Mouse (Mus musculus) bone marrow, adult 2 months (tissue): ENCODE measurements around the gene Cd27. TPM values are rescaled to one million over a fixed set of nuclear protein-coding genes. Genes with fewer than 3 reads are reported as not detected.

Experiments
- H3K27ac ChIP-seq: fragments of 200-500 bp; 2 replicates; pipeline ENCODE4 v1.5.1; 2012; ENCODE audit warnings: low read depth, mild to moderate bottlenecking, control low read depth, inconsistent platforms, low read length; ENCODE audit not compliant: control insufficient read depth, poor library complexity, insufficient read depth
- H3K4me1 ChIP-seq: fragments of 200-500 bp; 2 replicates; pipeline ENCODE4 v1.6.1; 2011; ENCODE audit warnings: low read length; ENCODE audit not compliant: control insufficient read depth, insufficient read depth
- H3K4me3 ChIP-seq: fragments of 200-500 bp; replicated peaks from 2 replicates; pipeline ENCODE3; 2011; ENCODE audit warnings: mild to moderate bottlenecking, low read depth, low read length, control low read depth; ENCODE audit not compliant: control insufficient read depth
- CTCF ChIP-seq: fragments of 200-500 bp; IDR thresholded peaks from 2 replicates; pipeline ENCODE4 v1.5.1; 2011; ENCODE audit warnings: low read length, control low read depth; ENCODE audit not compliant: control insufficient read depth, insufficient read depth
- POLR2A ChIP-seq: fragments of 200-500 bp; IDR thresholded peaks from 2 replicates; pipeline ENCODE4 v1.6.1; 2011; ENCODE audit warnings: low read depth, mild to moderate bottlenecking, control low read depth, low read length, borderline replicate concordance; ENCODE audit not compliant: control insufficient read depth
- WGBS: fragments of 180-500 bp; shearing (Covaris S2); methylation state at CpG from one replicate; pipeline ENCODE4 v1.1.7; 2018; 5-methylcytosine and 5-hydroxymethylcytosine counted together
- polyA plus RNA-seq: library from polyadenylated mRNA; stranded (reverse); fragments of >200 nt; gene quantifications from 2 replicates; pipeline ENCODE4 v1.2.4, GENCODE M21; 2011; ENCODE audit warnings: low replicate concordance; ENCODE audit not compliant: missing spikeins, insufficient read depth, insufficient read length

Gene Cd27
- polyA plus RNA-seq, 1 experiment, result 7.0 TPM

DNA sequence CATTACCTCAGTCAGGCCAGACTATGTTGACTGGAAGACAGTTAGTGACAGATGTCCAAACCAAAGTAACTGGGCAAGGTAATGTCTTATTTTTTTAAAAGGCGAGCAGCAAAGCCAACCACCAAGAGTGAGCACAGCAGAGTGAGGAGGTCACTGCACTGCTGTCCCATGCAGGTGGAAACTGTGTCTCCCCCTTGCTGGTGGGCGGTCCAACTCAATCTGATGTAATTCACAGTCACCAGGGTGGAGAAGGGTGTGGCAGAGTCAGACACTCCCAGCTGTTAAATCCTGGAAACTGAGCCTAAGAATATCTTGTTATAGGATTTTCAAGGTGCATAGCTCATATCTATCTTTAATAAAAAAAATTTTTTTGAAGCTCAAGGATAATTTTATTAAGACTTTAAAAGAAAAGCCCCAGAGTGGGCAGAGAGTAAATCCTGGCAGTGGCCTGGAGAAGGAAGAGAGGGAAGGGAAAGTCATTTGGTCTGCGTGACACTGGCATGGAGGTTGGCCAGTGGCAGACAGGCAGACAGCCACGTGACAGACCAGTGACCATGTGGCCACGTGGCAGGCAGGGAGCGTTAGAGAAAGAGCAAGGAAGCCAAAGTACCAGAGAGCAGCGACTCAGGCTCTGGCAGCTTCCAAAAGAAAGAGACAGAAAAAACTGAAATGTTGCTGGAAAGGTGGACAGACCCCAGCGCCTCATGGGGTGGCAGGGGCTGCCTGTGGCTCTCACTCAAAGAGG, 19.6 kb upstream of the Cd27 start:
- 62% methylated on average over 8 of the region's 8 CpGs for WGBS

DNA sequence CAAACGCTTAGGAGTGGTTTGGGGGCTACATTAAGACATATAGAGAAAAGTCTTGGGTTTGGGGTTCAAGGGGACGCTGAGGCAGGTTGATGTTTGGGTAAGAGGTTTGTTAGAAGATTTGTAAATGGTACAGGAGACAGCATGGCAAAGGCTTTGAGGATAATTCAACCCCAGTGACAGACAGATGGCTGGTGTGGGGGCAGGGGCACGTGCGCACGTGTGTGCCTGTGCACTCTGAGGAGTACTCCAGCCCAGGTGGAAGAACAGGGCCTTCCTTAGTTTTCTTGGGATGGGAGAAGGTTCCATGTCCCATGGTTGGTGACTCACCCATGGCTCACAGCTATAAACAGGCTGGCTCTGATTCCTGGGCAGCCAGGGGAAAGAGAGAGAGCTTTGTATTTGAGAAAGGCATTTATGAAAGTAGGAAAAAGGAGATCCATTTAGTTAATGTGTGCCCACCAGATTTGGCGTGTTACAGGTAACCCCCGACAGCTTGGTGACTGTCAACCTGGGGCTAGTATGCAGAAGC, 18.8 kb upstream of the Cd27 start:
- TF ChIP-seq POLR2A (no peak), CTCF (no peak)
- no peak overlapping the region for H3K4me3 ChIP-seq
- WGBS, result 81% methylated on average over 7 of the region's 7 CpGs
- H3K4me1 ChIP-seq, result peaks cover 4% of the 10 kb centered on the region; the same call in 1 of the 2 replicates
- H3K27ac ChIP-seq, result no peak overlapping the region

More for the DNA sequence above, 19.6 kb upstream of the Cd27 start:
- Histone ChIP-seq H3K27ac (0 out of 2 replicates have a peak overlapping the region, but pooled peaks have one; percentile 33), H3K4me3 (no peak overlapping the region), H3K4me1 (peaks cover 4% of the 10 kb centered on the region; the same call in 1 of the 2 replicates)
- TF ChIP-seq CTCF, result no peak
- TF ChIP-seq POLR2A, result no peak

DNA sequence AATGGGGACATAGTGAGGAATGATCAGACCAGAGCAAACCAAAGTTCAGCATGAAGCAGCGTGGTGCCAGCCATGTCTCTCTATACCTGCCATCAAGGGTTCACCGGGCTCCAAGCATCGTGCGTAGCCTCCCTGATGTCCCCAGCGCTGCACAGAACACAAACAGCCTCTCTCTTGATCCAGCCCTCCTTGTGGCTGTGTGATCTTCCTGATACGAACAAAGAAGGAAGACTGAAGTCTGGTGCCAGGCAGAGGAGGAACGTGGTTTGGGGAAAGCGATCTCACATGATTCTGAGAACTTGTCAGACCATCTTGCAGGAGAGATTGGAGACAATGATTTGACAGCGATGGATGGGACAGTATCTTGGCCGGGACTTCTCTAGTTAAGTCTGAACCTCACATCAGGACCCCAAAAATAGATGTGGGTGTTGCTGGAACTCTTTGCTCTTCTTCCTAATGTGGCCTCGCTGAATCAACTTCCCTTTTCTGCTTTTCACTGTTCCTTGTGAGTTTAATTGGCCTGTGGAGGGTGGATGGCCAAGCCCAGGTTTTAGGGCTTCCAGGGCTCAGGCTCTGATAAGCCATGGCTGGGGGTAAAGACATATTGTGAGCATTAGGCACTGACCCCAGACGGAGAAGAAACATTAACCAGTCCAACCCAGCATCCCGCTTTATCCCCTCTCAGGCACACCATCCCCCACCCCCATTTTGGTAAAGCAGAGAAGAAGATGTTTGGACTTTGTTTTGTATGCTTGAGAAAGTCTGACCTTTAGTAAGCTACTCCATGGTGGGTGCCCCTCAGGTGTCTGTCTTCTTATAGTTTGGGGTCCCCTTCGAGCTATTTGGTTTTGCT, 17.3 kb upstream of the Cd27 start:
- H3K4me3 ChIP-seq, result peak overlapping the region; percentile 52
- 15% methylated on average over 14 of the region's 14 CpGs for WGBS
- peak overlapping the region; percentile 70 for H3K27ac ChIP-seq
- H3K4me1 ChIP-seq, result peaks cover 4% of the 10 kb centered on the region; the same call in 1 of the 2 replicates
- TF ChIP-seq POLR2A, result no peak
- TF ChIP-seq CTCF, result no peak

DNA sequence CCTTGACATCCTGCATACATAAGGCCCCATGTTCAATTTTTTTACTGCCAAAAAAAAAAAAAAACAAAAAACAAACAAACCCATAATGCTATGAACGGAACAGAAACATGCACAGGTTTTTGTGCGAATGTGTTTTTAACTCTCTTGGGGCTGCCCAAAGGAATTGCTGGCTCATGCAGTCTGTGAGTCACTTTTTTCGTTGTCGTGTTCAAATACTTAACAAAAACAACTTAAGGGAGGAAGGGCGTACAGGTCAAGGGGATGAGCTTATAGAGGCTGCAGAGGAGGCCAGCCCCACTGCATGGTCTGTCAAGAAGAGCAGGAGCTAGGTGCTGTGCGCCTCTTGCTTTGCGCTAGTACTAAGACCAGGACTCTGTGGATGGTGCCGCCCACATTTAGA, 15.9 kb upstream of the Cd27 start:
- TF ChIP-seq CTCF, result no peak
- TF ChIP-seq POLR2A, result no peak
- peaks cover 4% of the 10 kb centered on the region; the same call in 1 of the 2 replicates for H3K4me1 ChIP-seq
- 90% methylated on average over 8 of the region's 8 CpGs for WGBS
- H3K4me3 ChIP-seq, result no peak overlapping the region
- H3K27ac ChIP-seq, result no peak overlapping the region

DNA sequence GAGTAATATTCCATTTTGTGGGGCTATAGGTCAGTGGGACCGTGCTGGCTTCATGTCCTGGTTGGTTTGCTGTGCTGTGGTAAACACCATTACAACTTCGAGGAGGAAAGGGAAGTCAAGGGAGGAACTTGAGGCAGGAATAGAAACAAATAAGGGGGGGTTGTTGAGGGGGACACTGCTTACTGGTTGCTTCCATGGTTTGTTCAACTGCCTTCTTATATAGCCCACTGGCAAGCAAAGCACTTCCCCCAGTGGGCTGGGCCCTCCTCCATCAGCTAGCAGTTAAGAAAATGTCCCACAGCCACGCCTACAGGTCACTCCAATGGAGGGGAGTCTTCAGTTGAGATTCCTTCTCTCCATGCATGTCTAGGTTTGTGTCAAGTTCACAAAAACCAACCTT, 15.5 kb upstream of the Cd27 start:
- Histone ChIP-seq H3K4me3 (no peak overlapping the region), H3K4me1 (peaks cover 4% of the 10 kb centered on the region; the same call in 1 of the 2 replicates), H3K27ac (no peak overlapping the region)
- 20% methylated on average over 3 of the region's 3 CpGs for WGBS
- TF ChIP-seq POLR2A, result no peak
- TF ChIP-seq CTCF, result no peak

DNA sequence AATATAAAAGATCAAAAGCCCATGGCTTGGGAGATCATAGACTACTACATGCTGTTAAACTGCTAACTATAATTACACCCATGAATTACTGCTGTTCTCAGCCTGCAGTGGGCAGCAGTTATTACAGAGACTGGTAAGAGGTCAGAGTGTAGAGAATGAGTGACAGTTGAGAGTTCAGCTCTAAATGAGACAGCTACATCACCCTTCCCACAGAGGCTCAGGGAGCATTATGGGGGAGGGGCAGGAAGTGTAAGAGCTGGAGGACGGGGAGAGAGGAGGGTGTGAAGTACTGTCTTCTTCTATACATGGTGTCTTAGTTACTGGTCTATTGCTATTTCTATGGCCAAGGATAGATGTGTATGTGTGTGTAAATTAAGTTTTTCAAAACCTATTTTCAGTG, 7.7 kb upstream of the Cd27 start:
- no peak for TF ChIP-seq CTCF
- no peak for TF ChIP-seq POLR2A
- WGBS, result 11% methylated on average over 1 of the region's 1 CpGs
- Histone ChIP-seq H3K27ac (no peak overlapping the region), H3K4me1 (peaks cover 7% of the 10 kb centered on the region), H3K4me3 (no peak overlapping the region)

DNA sequence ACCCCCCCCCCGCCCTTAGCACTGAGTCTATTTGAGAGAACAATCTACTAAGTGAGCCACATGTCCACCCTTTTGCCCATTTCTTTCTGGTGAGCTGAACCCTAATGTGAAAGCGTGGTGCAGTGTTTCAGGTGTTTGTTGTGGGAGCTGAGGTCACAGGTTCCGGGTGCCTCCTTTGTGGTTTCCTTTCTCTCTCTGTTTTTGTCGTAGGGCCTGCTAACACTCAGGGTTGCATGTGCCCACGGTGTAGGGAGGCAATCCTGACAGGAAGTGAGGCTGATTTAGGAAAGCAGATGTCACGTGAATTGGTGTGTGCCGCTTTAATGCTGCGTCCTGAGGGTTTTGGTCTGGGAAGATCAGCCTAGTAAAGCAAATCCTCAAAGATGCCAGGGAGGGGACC, 4.8 kb upstream of the Cd27 start:
- Histone ChIP-seq H3K27ac (no peak overlapping the region), H3K4me3 (no peak overlapping the region), H3K4me1 (peaks cover 12% of the 10 kb centered on the region)
- TF ChIP-seq CTCF (no peak), POLR2A (no peak)
- 11% methylated on average over 8 of the region's 8 CpGs for WGBS

DNA sequence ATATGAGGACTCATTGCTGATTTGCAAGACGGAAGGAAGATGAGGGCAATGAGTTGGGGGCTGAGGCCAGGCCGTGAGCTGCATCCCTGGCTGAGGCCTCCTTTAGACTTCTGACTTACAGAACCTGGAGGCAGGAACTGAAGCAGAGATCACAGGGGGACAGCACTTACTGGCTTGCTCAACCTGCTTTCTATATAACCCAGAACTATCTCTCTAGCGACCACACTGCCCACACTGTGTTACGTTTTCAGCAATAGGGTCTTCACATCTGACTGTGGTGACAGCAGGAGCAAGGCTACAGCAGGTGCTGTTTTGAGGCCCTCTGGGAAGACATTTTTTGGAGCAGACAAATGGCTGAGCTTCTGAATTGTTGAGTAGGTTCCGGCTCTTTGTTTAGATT, 3.8 kb upstream of the Cd27 start:
- Histone ChIP-seq H3K4me1 (peaks cover 10% of the 10 kb centered on the region), H3K4me3 (no peak overlapping the region), H3K27ac (no peak overlapping the region)
- TF ChIP-seq CTCF (no peak), POLR2A (no peak)
- 44% methylated on average over 5 of the region's 5 CpGs for WGBS
